Mouse (Mus musculus): Measurements from ENCODE around the gene Rrp7a.

GRCm38 (mm10) chr15:83111874-83112273 is 10.7 kb downstream of the Rrp7a start:
- TF ChIP-seq ZNF384 (IDR thresholded peaks at IDR 0.05; ENCODE audit: low read depth, low read length): no peak
- TF ChIP-seq MAFK (IDR thresholded peaks at IDR 0.05; ENCODE audit: insufficient read depth, low read depth, low read length): no peak
- no peak for TF ChIP-seq ZC3H11A (IDR thresholded peaks at IDR 0.05; ENCODE audit: borderline replicate concordance, low read depth, low read length)
- no peak for TF ChIP-seq HCFC1 (IDR thresholded peaks at IDR 0.05; ENCODE audit: borderline replicate concordance, insufficient read depth, low read length)

Measured in ES-E14 (cell line).